Mouse (Mus musculus) brain, embryonic 14.5 days (tissue): ENCODE measurements at regions not wholly inside any gene's neighbourhood (a gene's known extent, or its start where the extent isn't known, plus 50 kb on each side); places are given as distances from the start of the nearest gene placed in this dataset.

Experiments
- CTCF ChIP-seq: fragments of 200-500 bp; IDR thresholded peaks from 2 replicates; pipeline ENCODE4 v1.5.1; 2012; ENCODE audit warnings: inconsistent platforms, mild to moderate bottlenecking, moderate library complexity, borderline replicate concordance; ENCODE audit not compliant: insufficient read depth, insufficient read length; ENCODE audit errors: extremely low read depth
- POLR2A ChIP-seq: fragments of 200-500 bp; IDR thresholded peaks from 2 replicates; pipeline ENCODE4 v1.6.1; 2012; ENCODE audit warnings: mild to moderate bottlenecking, inconsistent platforms, borderline replicate concordance; ENCODE audit not compliant: poor library complexity, insufficient read depth, insufficient read length, severe bottlenecking; ENCODE audit errors: extremely low read depth

DNA sequence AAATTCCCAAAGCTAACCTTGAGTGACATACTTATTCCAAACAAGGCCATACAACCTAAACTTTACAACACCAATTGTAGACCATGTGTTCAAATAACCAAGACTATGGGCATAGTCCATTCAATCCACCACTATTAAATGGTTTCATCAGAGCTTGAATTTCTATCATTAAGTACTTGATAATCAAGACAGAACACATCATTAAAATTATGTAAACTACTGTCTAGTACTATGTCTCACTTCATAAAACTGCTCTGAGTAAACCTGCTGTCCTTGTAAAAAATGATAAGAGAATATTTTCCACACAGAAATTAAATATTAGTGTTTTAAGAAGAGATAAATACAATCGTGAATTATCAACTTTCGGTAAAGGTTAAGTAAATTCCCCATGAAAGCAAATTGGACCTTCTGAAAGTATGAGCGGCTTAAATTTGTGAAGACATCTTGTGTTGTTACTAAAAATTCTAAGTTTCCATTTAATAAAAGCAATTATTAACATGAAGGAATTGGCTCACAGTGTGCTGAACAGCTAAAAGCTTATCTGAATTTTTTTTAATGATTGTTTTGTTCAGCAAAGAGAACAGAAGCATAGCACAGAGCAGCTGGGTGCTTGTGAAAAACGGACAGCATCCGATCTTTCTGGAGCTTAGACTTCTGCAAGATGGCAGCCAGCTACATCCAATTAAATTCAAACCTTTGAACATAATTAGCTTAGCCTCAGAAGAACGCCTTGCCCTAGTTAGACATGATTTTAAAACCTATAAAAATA, 530.1 kb downstream of the Slitrk6 start:
- TF ChIP-seq POLR2A, result no peak
- TF ChIP-seq CTCF, result no peak
